Mouse (Mus musculus) layer of hippocampus, adult 9-11 months (tissue): ENCODE data around the gene Uxs1.

ENCODE experiments used
- DNase-seq: peaks from one replicate; pipeline ENCODE4 v3.0.0; 2022

The Uxs1 gene

GRCm38 (mm10) chr1:43827763-43828194 lies at the start of gene Uxs1:
Gene Uxs1 (minus strand): TSS chr1:43827800.
- DNase-seq: peak; percentile 99

- DNase-seq: peak; percentile 71
These were observed 49.6 kb upstream of the Uxs1 start for GRCm38 (mm10) chr1:43877233-43877632.

GRCm38 (mm10) chr1:43871116-43871515 lies 43.5 kb upstream of the Uxs1 start:
- DNase-seq: no peak

- DNase-seq: no peak
These were observed 40.9 kb upstream of the Uxs1 start for GRCm38 (mm10) chr1:43868510-43868909.

- no peak for DNase-seq
These were observed 37.2 kb upstream of the Uxs1 start for GRCm38 (mm10) chr1:43864758-43865157.

- peak; percentile 32 for DNase-seq
These were observed 35.0 kb upstream of the Uxs1 start for GRCm38 (mm10) chr1:43862614-43863013.

- DNase-seq: no peak
These were observed 31.4 kb upstream of the Uxs1 start for GRCm38 (mm10) chr1:43858988-43859387.

GRCm38 (mm10) chr1:43857656-43858055 lies 30.1 kb upstream of the Uxs1 start:
- DNase-seq: no peak

GRCm38 (mm10) chr1:43855591-43855990 lies 28.0 kb upstream of the Uxs1 start:
- no peak for DNase-seq

- peak; percentile 65 for DNase-seq
These were observed 15.8 kb upstream of the Uxs1 start for GRCm38 (mm10) chr1:43843398-43843797.

- DNase-seq: no peak
These were observed 9.6 kb upstream of the Uxs1 start for GRCm38 (mm10) chr1:43837236-43837635.

- DNase-seq: no peak
These were observed 2.5 kb upstream of the Uxs1 start for GRCm38 (mm10) chr1:43830096-43830495.

- peak; percentile 15 for DNase-seq
These were observed 418 bp downstream of the Uxs1 start for GRCm38 (mm10) chr1:43827002-43827762.

GRCm38 (mm10) chr1:43826628-43827001 lies 985 bp downstream of the Uxs1 start:
- DNase-seq: no peak

GRCm38 (mm10) chr1:43823406-43823805 lies 4.2 kb downstream of the Uxs1 start:
- no peak for DNase-seq

GRCm38 (mm10) chr1:43822586-43822985 lies 5.0 kb downstream of the Uxs1 start:
- no peak for DNase-seq

GRCm38 (mm10) chr1:43821804-43822203 lies 5.8 kb downstream of the Uxs1 start:
- DNase-seq: no peak

GRCm38 (mm10) chr1:43820571-43820970 lies 7.0 kb downstream of the Uxs1 start:
- DNase-seq: no peak

GRCm38 (mm10) chr1:43819091-43819490 lies 8.5 kb downstream of the Uxs1 start:
- no peak for DNase-seq

GRCm38 (mm10) chr1:43818356-43818755 lies 9.2 kb downstream of the Uxs1 start:
- DNase-seq: no peak

- no peak for DNase-seq
These were observed 15.8 kb downstream of the Uxs1 start for GRCm38 (mm10) chr1:43811764-43812163.

GRCm38 (mm10) chr1:43811055-43811454 lies 16.5 kb downstream of the Uxs1 start:
- no peak for DNase-seq

GRCm38 (mm10) chr1:43809351-43809750 lies 18.2 kb downstream of the Uxs1 start:
- no peak for DNase-seq

- DNase-seq: no peak
These were observed 23.6 kb downstream of the Uxs1 start for GRCm38 (mm10) chr1:43803906-43804474.

GRCm38 (mm10) chr1:43798048-43798447 lies 29.6 kb downstream of the Uxs1 start:
- no peak for DNase-seq
